Mouse (Mus musculus): ENCODE results near the gene Map3k5. TPM values are rescaled to one million over a fixed set of nuclear protein-coding genes. Genes with fewer than 3 reads are reported as not detected.

The Map3k5 gene
- polyA plus RNA-seq, 1 experiment from 2014 or later = 2.2 TPM

DNA sequence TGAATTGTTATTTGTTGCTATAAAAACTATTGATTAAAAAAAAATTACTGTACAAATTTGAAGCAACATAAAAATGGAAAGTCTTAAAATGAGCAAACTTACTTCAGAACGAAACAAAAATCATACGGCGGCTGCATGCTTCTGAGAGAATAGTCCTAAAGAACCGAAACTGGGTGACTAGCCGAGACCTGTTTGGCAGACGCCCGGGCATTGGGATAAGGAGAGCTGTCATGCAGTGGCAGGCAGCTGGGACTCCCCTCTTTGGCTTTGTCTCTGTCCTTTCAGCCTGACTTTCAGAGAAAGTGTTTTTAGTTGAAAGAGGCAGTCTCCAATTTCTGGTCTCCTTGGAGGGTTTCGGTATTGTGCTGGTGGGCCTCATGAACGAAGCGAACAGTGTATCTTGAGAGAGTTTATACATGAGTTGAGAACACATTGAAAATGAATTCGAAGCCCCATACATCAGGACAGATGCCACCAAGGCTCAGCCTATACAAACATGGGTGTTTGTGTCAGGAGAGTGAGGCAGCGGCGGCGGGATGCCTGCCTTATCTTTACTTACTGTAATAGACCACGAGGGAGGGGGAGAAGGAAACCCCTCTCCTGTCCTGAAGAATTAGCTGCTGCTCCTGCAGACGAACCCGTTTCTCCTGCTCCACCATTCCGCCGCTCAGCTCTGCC lies 235.8 kb downstream of the Map3k5 start:
- ATAC-seq (replicated peaks; ENCODE audit: low FRiP score, low read depth) = no peak
- no peak for TF ChIP-seq CTCF (IDR thresholded peaks at IDR 0.05; ENCODE audit: low read depth)
- Histone ChIP-seq H3K27ac (no peak overlapping the region), H3K27me3 (ENCODE audit: insufficient read depth, low read length) (no peaks in the 10 kb centered on the region), H3K4me3 (replicated peaks; ENCODE audit: low read depth, low read length) (no peak overlapping the region), H3K4me2 (ENCODE audit: low read length) (peak overlapping the region; percentile 37; the same call in 1 of the 2 replicates), H3K4me1 (replicated peaks; ENCODE audit: insufficient read depth, low read length) (peaks cover 4% of the 10 kb centered on the region; the same call in 1 of the 2 replicates), H3K36me3 (ENCODE audit: insufficient read depth, low read length) (no peaks in the 10 kb centered on the region), H3K9me3 (replicated peaks; ENCODE audit: low read length) (no peaks in the 10 kb centered on the region), H3K9ac (ENCODE audit: low read depth, low read length) (no peak overlapping the region)
- WGBS = 31% methylated on average over 19 of the region's 19 CpGs
- no peak for DNase-seq (ENCODE audit: low spot score)

DNA sequence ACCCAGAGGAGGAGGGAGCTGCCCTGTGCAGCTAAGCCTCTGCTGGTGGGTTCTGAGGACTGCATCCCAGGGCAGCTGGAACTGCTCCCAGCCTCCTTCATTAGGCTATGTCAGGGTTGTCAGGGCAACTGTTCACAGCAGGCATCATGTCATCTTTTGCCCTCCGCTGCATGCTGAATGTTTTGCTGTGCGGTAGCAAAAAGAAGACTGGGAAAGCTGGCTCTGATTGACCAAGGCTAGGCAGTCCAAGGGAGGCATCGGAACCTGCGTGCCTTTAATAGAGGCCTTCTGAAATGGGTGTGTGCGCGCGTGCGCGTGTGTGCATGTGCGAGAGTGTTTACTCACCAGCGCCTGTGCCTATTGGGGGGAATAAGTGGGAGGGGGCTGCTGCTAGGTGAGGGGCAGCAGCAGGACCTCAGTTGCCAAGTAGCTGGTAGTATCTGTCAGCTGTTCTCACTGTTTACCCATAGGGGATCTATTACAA lies 236.4 kb downstream of the Map3k5 start:
- Histone ChIP-seq H3K9me3 (replicated peaks; ENCODE audit: low read length) (no peaks in the 10 kb centered on the region), H3K27me3 (ENCODE audit: insufficient read depth, low read length) (no peaks in the 10 kb centered on the region), H3K4me3 (replicated peaks; ENCODE audit: low read depth, low read length) (no peak overlapping the region), H3K27ac (no peak overlapping the region), H3K9ac (ENCODE audit: low read depth, low read length) (no peak overlapping the region), H3K4me1 (replicated peaks; ENCODE audit: insufficient read depth, low read length) (peaks cover 4% of the 10 kb centered on the region; the same call in 1 of the 2 replicates), H3K36me3 (ENCODE audit: insufficient read depth, low read length) (no peaks in the 10 kb centered on the region), H3K4me2 (ENCODE audit: low read length) (peak overlapping the region; percentile 37)
- ATAC-seq (replicated peaks; ENCODE audit: low FRiP score, low read depth) = peak; percentile 93
- 41% methylated on average over 11 of the region's 11 CpGs for WGBS
- DNase-seq (ENCODE audit: low spot score) = peak; percentile 88
- TF ChIP-seq CTCF (IDR thresholded peaks at IDR 0.05; ENCODE audit: low read depth) = peak; percentile 90

DNA sequence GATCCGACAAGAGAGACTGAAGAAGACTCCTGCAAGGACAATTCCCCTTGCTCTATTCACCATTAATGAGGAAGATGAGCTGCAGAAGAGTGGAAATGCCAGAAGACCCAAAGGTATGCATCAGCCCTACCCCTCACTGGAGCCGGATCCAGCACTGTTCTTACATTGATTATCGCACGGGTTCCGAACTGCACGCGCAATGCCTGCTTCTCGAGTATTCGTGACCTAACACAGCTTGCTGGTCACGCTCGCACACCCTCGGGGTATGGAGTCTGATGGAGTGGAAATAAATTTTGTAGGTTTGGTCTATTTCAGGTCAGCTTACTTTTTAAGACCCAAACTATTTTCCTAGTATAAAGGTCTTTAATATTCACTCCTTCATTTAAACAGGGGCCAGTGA lies 236.9 kb downstream of the Map3k5 start:
- no peak for DNase-seq (ENCODE audit: low spot score)

DNA sequence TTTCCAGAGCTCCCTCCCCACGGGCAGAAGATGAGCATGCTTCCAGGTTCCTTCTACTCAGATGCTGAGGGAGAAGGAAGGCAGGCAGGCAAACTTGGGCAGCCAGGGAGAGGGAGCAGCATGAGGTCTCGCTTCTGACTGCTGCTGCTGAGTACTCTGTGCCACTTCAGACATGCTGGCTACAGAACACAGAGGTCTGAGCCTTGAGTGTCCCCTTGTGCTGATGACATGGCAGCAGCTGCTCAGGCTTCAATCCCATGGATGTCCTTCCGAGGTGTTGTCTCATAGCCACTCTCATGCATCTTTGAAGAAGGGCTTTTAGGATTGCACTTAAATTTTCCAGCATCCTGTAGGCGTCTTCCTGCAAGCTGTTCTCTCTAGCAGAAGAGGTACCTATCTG lies 237.5 kb downstream of the Map3k5 start:
- TF ChIP-seq CTCF (IDR thresholded peaks at IDR 0.05; ENCODE audit: low read depth) = no peak
- Histone ChIP-seq H3K9me3 (replicated peaks; ENCODE audit: low read length) (no peaks in the 10 kb centered on the region), H3K9ac (ENCODE audit: low read depth, low read length) (no peak overlapping the region), H3K4me3 (replicated peaks; ENCODE audit: low read depth, low read length) (no peak overlapping the region), H3K4me1 (replicated peaks; ENCODE audit: insufficient read depth, low read length) (peaks cover 4% of the 10 kb centered on the region; the same call in 1 of the 2 replicates), H3K4me2 (ENCODE audit: low read length) (peak overlapping the region; percentile 37), H3K27me3 (ENCODE audit: insufficient read depth, low read length) (no peaks in the 10 kb centered on the region), H3K36me3 (ENCODE audit: insufficient read depth, low read length) (no peaks in the 10 kb centered on the region), H3K27ac (peak overlapping the region; percentile 36; the same call in 1 of the 2 replicates)
- DNase-seq (ENCODE audit: low spot score) (no peak), ATAC-seq (replicated peaks; ENCODE audit: low FRiP score, low read depth) (no peak)
- 41% methylated on average over 4 of the region's 4 CpGs for WGBS

More for the DNA sequence above, 236.9 kb downstream of the Map3k5 start:
- no peak overlapping the region for H3K9ac ChIP-seq (ENCODE audit: low read depth, low read length)
- H3K4me1 ChIP-seq (replicated peaks; ENCODE audit: insufficient read depth, low read length) = peaks cover 4% of the 10 kb centered on the region; the same call in 1 of the 2 replicates
- TF ChIP-seq CTCF (IDR thresholded peaks at IDR 0.05; ENCODE audit: low read depth) = no peak
- WGBS = 34% methylated on average over 12 of the region's 12 CpGs
- no peaks in the 10 kb centered on the region for H3K36me3 ChIP-seq (ENCODE audit: insufficient read depth, low read length)
- no peaks in the 10 kb centered on the region for H3K9me3 ChIP-seq (replicated peaks; ENCODE audit: low read length)
- H3K4me2 ChIP-seq (ENCODE audit: low read length) = peak overlapping the region; percentile 37
- ATAC-seq (replicated peaks; ENCODE audit: low FRiP score, low read depth) = no peak
- no peak overlapping the region for H3K4me3 ChIP-seq (replicated peaks; ENCODE audit: low read depth, low read length)
- H3K27me3 ChIP-seq (ENCODE audit: insufficient read depth, low read length) = no peaks in the 10 kb centered on the region
- peak overlapping the region; percentile 36; the same call in 1 of the 2 replicates for H3K27ac ChIP-seq

DNA sequence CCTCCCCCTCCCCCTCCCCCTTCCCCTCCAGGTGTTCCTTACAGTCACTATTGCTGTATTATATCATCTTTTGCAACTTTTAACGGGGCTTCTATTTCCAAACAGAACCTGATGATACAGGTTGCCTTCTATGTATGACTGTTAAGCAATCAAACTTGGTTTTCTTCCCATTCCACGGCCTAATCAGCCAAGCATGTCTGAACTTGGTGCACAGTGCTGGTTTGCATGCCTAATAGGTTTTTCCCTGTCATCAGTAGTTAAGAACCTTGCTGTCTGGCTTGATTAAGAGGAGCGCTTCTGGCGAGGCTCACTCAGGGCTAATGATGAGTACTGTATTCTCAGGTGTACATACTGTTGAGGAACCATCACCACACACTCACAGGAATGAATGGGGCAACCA lies 239.5 kb downstream of the Map3k5 start:
- Histone ChIP-seq H3K4me2 (ENCODE audit: low read length) (no peak overlapping the region), H3K36me3 (ENCODE audit: insufficient read depth, low read length) (no peaks in the 10 kb centered on the region), H3K9ac (ENCODE audit: low read depth, low read length) (no peak overlapping the region), H3K4me3 (replicated peaks; ENCODE audit: low read depth, low read length) (no peak overlapping the region), H3K27me3 (ENCODE audit: insufficient read depth, low read length) (no peaks in the 10 kb centered on the region), H3K27ac (no peak overlapping the region), H3K9me3 (replicated peaks; ENCODE audit: low read length) (no peaks in the 10 kb centered on the region), H3K4me1 (replicated peaks; ENCODE audit: insufficient read depth, low read length) (peaks cover 5% of the 10 kb centered on the region; the same call in 1 of the 2 replicates)
- WGBS = 45% methylated on average over 4 of the region's 4 CpGs
- DNase-seq (ENCODE audit: low spot score) (no peak), ATAC-seq (replicated peaks; ENCODE audit: low FRiP score, low read depth) (no peak)
- TF ChIP-seq CTCF (IDR thresholded peaks at IDR 0.05; ENCODE audit: low read depth) = no peak

DNA sequence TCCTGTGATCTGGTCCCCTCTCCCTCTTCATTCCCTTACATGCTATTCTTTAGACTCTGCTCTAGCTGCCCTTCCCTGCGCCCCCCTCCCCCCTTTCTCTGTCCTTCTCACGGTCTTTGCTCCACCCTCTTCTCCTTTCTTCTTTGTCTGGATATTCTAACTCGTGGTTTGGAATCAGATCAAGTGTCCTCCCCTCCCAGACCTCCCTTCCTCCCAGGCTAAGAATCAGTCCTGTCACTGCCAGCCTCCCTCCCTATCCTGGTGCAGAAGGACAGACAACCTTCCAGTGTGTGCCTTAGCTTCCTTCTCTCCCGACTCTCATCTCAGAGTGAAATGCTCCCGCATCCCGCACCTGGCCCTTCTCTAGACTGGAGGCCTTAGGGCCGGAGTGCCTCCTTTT lies 241.8 kb downstream of the Map3k5 start:
- Histone ChIP-seq H3K36me3 (ENCODE audit: insufficient read depth, low read length) (no peaks in the 10 kb centered on the region), H3K4me3 (replicated peaks; ENCODE audit: low read depth, low read length) (no peak overlapping the region), H3K27me3 (ENCODE audit: insufficient read depth, low read length) (no peaks in the 10 kb centered on the region), H3K27ac (no peak overlapping the region), H3K4me1 (replicated peaks; ENCODE audit: insufficient read depth, low read length) (peaks cover 8% of the 10 kb centered on the region; the same call in 1 of the 2 replicates), H3K4me2 (ENCODE audit: low read length) (no peak overlapping the region), H3K9me3 (replicated peaks; ENCODE audit: low read length) (no peaks in the 10 kb centered on the region), H3K9ac (ENCODE audit: low read depth, low read length) (no peak overlapping the region)
- ATAC-seq (replicated peaks; ENCODE audit: low FRiP score, low read depth) (no peak), DNase-seq (ENCODE audit: low spot score) (no peak)
- no peak for TF ChIP-seq CTCF (IDR thresholded peaks at IDR 0.05; ENCODE audit: low read depth)
- WGBS = 65% methylated on average over 7 of the region's 7 CpGs

All from kidney, postnatal 0 days (tissue).